Mouse (Mus musculus): Measurements from ENCODE around the gene Arl3. TPM values are rescaled to one million over a fixed set of nuclear protein-coding genes. Genes with fewer than 3 reads are reported as not detected.

Arl3 gene
- polyA plus RNA-seq, 1 experiment, result 103 TPM

GRCm38 (mm10) chr19:46533525-46533924 is 39.5 kb downstream of the Arl3 start:
- no peak for DNase-seq (ENCODE audit: low spot score)

GRCm38 (mm10) chr19:46533066-46533465 is 39.9 kb downstream of the Arl3 start:
- no peak for DNase-seq (ENCODE audit: low spot score)

GRCm38 (mm10) chr19:46532031-46532688 is 40.8 kb downstream of the Arl3 start:
- DNase-seq (ENCODE audit: low spot score), result no peak

GRCm38 (mm10) chr19:46531071-46532030 is 41.6 kb downstream of the Arl3 start:
- no peak for DNase-seq (ENCODE audit: low spot score)

- no peak for DNase-seq (ENCODE audit: low spot score)
Measured at GRCm38 (mm10) chr19:46530449-46530990, 42.5 kb downstream of the Arl3 start.

- DNase-seq (ENCODE audit: low spot score), result no peak
Measured at GRCm38 (mm10) chr19:46529601-46530448, 43.2 kb downstream of the Arl3 start.

GRCm38 (mm10) chr19:46528529-46529213 is 44.3 kb downstream of the Arl3 start:
- DNase-seq (ENCODE audit: low spot score), result no peak

GRCm38 (mm10) chr19:46527632-46528528 is 45.1 kb downstream of the Arl3 start:
- no peak for DNase-seq (ENCODE audit: low spot score)

GRCm38 (mm10) chr19:46525691-46526631 is 47.0 kb downstream of the Arl3 start:
- no peak for DNase-seq (ENCODE audit: low spot score)

- DNase-seq (ENCODE audit: low spot score), result no peak
Measured at GRCm38 (mm10) chr19:46524601-46525321, 48.2 kb downstream of the Arl3 start.

- DNase-seq (ENCODE audit: low spot score), result no peak
Measured at GRCm38 (mm10) chr19:46524152-46524544, 48.9 kb downstream of the Arl3 start.

GRCm38 (mm10) chr19:46523480-46524151 is 49.4 kb downstream of the Arl3 start:
- DNase-seq (ENCODE audit: low spot score), result no peak

- no peak for DNase-seq (ENCODE audit: low spot score)
Measured at GRCm38 (mm10) chr19:46523131-46523479, 49.9 kb downstream of the Arl3 start.

GRCm38 (mm10) chr19:46522433-46523044 is 50.5 kb downstream of the Arl3 start:
- DNase-seq (ENCODE audit: low spot score), result no peak

GRCm38 (mm10) chr19:46521698-46522097 is 51.3 kb downstream of the Arl3 start:
- no peak for DNase-seq (ENCODE audit: low spot score)

- DNase-seq (ENCODE audit: low spot score), result no peak
Measured at GRCm38 (mm10) chr19:46518828-46519621, 54.0 kb downstream of the Arl3 start.

Data from urinary bladder, adult 2 months (tissue).